Mouse (Mus musculus) gonadal fat pad, adult 2 months (tissue): ENCODE measurements around the gene 9530077C05Rik. TPM values are rescaled to one million over a fixed set of nuclear protein-coding genes. Genes with fewer than 3 reads are reported as not detected.
"Not testable (repeated sequence)": the region's sequence is repeated elsewhere in the genome, so short reads cannot be mapped to it uniquely, and the experiment has no call there.

ENCODE experiments used
- DNase-seq: peaks from one replicate; pipeline ENCODE4 v3.0.0-alpha.2; 2012; ENCODE audit warnings: low read depth
- polyA plus RNA-seq: library from polyadenylated mRNA; depleted of rRNA; stranded (reverse); fragments of >200 nt; gene quantifications from 2 replicates; pipeline ENCODE4 v1.2.3, GENCODE M21; 2012; rRNA removed

The 9530077C05Rik gene
- polyA plus RNA-seq, result 2.0 and 2.9 TPM in 2 replicates

DNA sequence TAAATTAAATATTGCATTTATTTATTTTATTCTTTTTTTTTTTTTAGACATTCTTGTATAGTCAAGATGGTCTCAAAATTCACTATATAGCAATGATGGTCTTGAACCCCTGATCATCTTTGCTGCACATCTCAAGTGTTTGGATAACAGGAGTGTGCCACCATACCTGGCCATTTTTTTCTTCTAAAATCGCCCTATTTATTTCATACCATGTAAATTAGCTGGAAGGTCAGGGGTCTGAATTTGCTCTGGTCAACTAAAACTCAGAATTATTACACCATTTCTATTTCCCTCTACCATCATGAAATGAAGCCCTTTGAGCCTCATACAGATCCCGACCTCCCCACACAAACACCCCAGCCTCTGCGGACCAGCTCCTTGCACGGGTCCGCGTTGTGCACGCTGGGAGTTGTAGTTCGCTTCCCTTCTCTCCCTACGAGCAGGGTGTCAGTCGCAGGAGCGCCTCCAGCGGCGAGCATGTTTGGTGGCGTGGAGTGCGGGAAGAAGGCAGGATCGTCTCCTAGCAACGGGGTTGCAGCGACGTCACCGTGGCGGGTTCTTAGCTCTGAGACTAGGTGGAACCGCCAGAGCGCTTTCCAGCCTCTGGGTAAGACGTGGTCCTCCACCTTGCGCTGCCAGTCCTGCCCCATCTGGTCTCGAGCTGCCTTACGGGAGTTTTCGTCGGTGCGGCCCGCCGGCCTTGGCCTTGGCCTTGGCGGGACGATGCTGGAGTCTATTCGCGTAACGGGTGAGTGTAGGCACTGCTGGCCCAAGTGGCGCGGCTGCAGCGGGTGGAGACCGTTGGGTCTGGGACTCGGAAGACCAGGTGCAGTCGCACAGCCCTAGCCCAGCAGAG lies at the start of gene 9530077C05Rik:
9530077C05Rik (plus strand) TSS at position 512 of the 856 bp plus-strand sequence.
- DNase-seq, result no peak

DNA sequence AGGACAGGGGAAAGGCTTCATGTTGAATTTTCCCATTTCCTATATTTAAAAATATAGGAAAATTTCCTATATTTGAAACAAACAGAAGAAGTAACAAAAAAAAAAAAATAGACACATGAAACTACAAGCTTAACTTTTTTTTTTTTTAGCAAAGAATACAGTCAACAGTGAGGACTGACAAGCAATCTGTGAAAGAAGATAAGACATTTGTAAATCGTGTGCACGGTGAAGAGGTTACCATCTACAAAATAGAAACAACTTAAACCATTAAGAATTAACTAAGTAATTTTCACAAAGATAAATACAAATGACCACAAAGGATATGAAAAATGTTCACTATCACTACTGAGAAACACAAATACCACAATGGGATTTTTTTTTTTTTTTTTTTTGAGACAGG lies 45.1 kb upstream of the 9530077C05Rik start:
- DNase-seq, result no peak

DNA sequence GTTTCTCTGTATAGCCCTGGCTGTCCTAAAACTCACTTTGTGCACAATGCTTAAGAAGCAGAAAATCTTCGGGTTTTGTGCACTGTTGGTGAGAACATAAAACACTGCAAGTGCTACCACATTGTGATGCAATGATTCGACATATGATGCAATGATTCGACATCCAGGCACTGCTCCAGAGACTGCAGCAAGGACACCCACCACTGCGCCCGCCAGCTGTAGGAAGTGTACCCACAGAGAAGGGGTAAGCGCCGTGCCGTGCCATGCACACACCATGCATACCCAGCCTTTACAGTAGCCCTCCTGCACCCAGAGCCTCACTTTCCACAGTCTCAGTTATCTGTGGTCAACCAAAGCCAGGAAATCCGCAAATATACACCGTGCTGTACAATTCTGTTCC lies 44.7 kb upstream of the 9530077C05Rik start:
- no peak for DNase-seq

DNA sequence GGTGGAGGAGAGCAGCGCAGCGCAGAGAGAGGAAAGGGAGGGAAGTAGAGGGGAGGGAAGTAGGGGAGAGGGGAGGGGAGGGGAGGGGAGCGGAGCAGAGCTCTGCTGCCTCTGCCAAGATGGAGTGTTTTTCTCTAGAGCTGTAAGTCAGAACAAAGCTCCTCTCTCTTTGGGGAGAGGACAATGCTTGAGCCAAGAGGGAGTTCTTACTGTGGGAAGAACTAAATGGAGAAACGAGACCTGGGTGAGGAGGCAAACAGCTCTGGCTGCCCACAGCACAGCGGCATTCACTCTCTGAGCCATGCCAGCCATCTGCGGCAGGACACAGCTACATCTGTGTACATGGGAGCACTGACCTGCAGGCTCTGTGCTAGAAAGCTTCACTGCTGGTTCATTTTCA lies 43.3 kb upstream of the 9530077C05Rik start:
- DNase-seq, result no peak

DNA sequence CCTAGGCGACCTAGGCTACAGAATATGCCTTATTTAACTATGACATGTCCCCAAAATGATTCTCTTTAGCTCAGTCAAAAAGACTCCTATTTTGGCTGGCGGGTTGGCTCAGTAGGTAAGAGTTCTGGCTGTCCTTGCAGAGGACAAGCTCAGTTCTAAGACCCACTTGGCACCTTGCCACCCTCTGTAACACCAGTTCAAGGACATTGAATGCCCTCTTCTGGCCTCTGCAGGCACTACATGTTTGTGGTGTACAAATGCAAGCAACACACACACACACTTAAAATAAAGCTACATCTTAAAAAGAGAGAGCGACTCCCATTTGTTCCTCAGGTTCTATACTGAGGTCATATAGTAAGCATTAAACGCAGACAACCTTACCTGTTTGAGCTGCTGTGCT lies 38.6 kb upstream of the 9530077C05Rik start:
- DNase-seq, result no peak

DNA sequence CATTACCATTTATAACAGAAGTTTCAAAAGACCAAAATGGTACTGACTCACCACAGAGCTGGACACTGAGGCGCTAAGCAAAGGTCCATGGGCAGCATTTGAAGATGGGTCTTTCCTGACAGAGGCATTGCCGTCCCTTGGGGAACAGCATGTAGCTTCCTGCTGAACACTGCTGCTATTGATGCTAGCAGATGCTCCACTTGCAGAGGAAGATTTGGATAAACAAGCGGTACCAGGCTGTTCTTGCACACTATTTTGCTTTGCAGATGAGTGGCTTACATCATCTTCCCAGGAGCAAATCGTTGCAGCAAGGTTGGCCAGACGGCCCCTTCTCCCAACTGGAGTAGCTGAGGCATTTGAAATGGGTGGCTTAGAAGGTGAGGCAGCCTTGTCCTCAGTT lies 35.2 kb upstream of the 9530077C05Rik start:
- no peak for DNase-seq

DNA sequence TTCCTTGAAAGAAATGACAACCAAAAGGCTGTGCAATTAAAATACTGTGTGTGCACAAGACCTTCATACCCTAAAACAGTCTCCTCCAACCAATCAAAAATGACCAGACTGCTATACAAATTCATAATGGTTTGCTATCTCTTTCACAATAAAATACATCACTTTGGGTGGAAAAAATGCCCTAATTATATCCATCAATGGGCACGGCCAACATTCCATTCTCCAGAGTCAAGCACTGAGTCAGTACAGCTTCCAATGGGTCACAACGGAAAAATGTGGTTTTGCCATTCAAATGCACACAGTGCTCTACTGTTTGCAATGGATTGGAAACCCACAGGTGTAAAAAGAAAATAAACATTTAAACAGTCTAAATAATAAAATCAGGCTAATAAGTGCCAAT lies 25.4 kb upstream of the 9530077C05Rik start:
- DNase-seq, result no peak

DNA sequence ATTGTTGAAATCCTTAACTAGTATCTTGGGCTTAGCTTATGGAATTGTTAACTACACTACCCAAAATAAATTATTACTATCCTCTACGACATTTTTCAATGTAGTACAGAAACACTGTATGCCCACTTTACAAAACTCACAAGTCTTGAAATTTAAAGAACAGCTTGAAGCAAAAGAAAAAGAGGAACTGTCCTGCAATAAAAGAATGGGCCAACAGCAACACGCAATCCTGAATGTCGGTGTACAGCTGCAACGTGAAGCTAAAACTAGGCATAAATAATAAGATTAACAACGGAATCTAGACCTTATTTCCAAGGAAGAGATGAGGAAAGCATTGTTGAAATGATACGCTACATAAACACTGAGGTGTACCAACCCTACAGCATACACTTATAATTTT lies 23.4 kb upstream of the 9530077C05Rik start:
- DNase-seq, result no peak

DNA sequence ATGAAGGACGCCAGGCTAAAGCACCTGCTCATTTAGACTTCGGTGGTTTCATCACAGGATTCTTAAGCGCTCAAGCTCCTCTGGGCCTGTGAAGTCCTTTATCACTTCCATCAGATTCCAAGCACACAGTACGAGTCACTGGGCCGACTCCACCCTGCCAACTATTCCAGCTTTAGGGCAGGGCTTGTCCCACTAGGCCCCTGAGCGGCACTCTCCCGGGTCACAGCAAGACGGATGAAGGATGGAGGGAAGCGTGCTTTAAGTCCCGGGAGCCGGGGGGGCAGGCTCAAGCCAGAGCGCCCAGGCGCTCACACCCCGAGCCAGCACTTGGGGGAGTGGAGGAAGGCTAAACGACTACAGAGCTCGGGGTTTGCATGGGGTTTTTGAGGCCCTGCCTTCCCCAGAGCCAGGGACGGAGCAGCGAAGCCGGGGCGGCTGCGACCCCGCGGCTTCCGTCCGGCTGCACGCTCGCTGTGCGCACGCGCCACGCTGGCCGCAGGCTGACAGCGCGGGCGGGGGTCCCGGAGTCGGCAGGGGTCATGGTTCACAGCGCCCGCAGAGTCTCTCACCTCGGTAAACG lies 22.8 kb upstream of the 9530077C05Rik start:
- DNase-seq, result no peak

DNA sequence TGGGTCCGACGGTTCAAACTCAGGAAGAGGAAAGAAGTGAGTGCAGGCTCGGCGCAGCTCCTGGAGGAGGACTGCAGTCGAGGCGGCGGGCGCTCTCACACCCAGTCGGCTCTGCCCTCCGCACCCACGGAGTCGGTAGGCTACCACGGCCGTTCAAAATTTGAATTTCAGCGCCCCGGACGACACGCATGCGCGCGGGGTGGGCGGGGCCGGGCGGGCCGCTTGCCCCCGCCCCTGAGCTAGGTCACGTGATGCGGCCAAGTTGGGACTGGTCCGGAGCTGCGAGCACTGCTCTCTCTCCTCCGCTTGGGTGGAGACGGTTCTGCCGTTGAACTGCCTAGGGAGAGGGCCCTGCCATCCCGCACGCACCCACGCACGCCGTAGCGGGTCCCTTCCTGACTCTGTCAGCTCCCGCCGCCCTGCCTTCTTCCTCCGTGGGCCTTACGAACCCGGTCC lies 22.3 kb upstream of the 9530077C05Rik start, which contains the start of gene Anln:
Anln (minus strand) TSS at position 168 of the 456 bp plus-strand sequence.
- DNase-seq, result no peak

DNA sequence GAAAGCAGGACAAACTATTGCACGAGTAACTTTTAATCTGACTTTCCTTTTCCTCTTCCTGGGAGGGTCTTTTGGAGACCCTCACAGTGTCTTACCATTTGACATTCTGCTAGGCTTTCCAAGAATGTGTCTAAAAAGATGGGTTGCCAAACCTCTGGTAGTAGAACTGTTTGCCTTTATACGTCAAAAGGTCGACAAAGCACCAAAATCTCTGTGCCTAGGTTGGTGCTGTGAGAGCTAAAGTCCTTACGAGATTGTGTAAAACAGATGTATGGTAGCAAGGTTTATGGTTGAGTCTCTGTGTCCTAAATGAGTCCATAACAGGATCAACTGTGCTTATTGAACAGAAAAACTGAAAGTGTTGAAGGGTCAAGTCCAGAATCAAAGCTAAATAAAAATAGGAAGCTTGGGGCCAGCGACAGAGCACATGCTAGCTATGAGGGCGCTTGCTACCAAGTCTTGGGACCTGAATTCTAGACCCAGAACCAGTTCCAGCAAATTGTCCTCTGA lies 21.5 kb upstream of the 9530077C05Rik start:
- no peak for DNase-seq

DNA sequence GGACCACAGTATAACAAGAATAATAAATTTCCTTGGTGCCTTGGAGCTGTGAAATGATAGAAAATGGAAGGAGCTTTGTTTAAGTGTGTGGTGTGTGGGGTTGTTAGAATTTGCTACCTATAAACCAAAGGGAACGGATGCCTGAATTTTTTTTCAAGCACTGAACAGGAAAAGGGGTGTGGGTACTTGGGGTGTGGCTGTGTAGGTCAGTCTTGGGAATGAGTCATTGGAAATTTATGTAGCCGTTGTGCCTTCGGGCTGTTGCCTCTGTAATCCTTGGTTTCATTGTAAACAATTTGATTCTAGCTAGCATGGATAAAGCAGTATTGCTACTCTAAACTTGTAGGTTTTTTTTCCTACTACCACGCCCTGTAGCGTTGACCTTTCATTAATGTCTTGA lies 20.9 kb upstream of the 9530077C05Rik start:
- no peak for DNase-seq

DNA sequence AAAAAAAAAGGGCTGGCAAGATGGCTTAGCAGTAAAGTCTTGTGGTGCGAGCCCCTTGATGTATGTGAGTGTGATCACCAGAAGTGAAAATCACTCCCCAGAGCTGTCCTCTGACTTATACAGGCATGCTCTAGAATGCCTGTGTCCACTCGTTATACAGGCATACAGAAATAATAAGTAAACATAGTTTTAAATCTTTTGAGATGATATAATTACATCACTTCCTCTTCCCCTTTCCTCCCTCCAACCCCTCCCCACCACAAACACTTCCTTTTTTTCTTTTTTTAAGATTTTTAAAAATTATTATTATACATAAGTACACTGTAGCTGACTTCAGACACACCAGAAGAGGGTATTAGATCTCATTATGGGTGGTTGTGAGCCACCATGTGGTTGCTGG lies 16.6 kb upstream of the 9530077C05Rik start:
- DNase-seq, result no peak

DNA sequence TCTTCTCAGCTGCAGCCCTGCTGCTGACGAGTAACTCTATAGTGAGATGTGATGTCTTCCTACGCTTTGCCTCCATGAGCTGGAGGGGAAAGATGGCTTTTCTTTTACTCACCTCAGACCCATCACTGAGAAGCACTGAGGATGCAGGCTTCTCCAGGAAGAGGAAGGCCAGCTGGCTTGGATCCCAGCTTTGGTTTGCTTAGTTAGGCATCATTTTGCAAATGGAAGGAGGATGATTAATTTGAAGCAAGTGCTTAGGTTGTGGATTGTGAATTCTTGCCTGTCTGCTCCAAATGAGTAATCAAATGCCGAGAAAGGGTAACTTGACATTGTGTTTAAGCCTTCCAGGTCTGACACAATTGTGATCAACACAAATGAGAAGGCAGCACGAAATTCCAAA lies 12.3 kb upstream of the 9530077C05Rik start:
- no peak for DNase-seq

DNA sequence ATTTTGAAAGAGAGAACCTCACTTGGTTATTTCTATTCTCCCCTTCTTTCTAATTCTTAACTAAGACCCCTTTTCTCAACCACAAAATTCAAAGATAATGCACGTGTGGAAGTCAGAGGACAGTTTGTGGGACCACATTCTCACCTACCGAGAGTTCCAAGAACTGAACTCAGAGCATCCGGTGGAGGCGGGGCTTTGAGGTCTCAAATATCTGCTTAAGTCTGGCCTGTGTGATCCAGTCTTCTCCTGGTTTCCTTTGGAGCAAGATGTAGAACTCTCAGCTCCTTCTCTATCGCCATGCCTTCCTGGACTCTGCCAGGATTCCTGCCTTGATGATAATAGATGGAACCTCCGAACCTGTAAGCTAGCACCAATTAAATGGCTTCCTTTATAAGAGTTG lies 9.3 kb upstream of the 9530077C05Rik start:
- no peak for DNase-seq

DNA sequence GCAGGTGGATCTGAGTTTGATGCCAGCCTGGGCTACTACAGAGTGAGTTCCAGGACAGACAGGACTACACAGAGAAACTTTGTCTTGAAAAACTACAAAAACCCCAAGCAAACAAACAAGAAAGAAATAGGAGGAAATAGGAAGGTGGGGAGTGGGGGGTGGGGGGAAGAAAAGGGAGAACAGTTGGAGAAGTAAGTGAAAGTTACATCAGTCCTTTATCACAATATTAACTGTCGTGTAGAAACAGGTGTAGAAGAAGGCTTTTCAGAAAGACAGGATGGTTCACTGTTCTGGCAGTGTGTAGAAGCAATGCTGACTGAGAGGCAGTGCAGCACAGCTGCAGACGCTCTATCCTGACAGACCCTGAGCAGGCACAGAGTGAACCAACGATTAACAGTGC lies 8.3 kb upstream of the 9530077C05Rik start:
- no peak for DNase-seq

DNA sequence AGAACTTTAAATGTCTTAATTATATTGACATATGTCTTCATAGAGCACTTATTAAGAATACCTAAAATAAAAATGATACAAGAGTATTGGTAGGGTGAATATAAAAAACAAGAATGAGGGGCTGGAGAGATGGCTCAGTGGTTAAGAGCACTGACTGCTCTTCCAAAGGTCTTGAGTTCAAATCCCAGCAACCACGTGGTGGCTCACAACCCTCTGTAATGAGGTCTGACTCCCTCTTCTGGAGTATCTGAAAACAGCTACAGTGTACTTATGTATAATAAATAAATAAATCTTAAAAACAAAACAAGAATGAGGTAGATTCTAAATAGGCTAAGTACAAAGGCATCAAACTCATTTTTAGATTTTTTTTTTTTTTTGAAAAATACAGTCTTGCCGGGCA lies 7.8 kb upstream of the 9530077C05Rik start:
- DNase-seq, result not testable (repeated sequence)

DNA sequence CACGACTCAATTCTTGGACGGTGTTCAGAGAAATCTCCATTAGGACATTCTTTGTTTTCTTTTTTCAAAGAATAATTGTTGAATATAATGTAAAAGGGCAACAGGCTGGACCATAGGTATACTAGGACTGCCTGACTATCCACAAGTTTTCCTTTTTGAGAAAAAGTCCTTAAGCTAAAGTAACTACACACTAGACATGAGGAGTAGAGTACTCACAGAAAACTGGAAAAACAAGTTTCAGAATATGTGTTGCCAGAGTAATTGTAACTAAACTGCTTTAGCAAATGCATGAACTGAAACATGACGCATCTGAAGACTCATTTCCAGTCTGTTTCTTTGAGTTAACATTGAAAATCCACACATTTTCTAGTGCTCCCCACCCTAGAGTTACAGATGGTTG lies 5.9 kb upstream of the 9530077C05Rik start:
- DNase-seq, result no peak

DNA sequence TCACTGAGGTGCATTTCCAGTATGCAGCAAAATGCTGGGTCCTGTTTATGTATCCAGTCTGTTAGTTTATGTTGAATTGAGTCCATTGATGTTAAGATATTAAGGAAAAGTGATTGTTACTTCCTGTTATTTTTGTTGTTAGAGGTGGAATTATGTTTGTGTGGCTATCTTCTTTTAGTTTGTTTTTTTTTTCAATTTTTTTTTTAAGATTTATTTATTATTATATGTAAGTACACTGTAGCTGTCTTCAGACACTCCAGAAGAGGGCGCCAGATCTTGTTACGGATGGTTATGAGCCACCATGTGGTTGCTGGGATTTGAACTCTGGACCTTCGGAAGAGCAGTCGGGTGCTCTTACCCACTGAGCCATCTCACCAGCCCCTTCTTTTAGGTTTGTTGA lies 3.7 kb upstream of the 9530077C05Rik start:
- not testable (repeated sequence) for DNase-seq

DNA sequence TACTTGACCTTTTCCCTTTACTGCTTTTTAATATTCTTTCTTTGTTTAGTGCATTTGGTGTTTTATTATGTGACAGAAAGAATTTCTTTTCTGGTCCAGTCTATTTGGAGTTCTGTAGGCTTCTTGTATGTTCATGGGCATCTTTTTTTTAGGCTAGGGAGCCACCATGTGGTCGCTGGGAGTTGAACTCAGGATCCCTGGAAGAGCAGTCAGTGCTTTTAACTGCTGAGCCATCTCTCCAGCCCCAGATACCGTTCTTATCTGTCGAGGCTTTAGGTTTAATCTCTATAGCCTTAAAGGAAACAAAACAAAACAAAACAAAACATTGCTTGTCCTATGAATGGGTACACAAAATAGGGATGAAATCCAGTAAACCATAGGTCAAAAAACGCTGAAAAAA lies 3.0 kb upstream of the 9530077C05Rik start:
- DNase-seq, result not testable (repeated sequence)

DNA sequence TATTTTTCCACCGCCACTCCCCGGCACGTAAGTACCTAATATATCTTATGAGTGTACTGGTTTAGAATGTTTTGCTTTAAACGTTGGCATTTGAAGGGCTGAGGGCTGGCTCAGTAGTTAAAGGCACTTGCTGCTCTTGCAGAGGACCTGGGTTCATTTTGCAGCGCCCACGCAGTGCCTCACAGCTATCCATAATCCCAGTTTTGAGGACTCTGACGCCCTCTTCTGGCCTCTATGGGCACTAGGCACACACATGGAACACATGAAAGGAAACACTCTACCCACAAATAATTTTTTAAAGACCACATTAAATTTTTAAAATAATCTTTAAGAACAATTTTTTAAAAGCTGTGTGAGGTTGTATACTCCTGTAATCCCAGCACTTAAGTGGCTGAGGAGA lies 1.8 kb upstream of the 9530077C05Rik start:
- no peak for DNase-seq

DNA sequence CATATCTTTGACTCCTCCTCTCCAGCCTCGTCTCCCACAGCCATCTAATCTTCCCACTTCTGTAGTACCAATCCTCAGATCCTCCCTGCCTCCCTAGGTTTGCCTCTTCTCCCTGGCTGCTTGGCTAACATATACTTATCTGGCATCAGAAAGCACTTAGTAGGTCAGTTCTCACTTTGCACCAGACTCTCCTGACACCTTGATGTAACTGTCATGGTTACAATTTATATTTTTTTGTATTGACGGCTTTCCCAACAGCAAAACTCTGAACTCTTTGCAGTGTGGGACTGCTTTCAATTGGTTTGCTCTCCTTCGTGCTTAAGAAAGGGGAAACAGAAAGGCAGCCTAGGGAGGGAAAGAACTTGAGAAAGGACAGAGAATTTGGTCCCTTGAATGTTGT lies 4.9 kb downstream of the 9530077C05Rik start:
- no peak for DNase-seq

DNA sequence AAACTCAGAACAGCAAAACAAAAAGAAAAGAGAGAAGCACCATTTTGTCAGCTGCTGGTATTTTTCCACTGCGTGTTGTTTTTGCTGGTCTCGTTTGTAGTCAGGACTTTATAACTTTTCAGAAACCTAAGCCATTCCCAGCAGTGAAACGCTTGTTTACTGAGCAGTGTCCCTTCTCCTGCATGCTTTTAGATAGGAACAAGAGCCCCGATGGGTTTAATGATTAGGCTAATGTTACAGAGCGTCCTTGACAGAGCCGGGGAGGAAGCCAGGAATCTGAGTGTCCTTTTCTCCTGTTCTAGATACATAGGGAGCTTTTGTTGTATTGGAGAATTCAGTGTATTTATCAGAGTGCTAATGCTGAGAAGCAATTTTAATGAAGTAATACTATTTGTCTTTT lies 6.2 kb downstream of the 9530077C05Rik start:
- no peak for DNase-seq
